Mouse (Mus musculus) liver, embryonic 13.5 days (tissue): ENCODE measurements around the gene Slc17a6. TPM values are rescaled to one million over a fixed set of nuclear protein-coding genes. Genes with fewer than 3 reads are reported as not detected.
"Not testable (repeated sequence)": the region's sequence is repeated elsewhere in the genome, so short reads cannot be mapped to it uniquely, and the experiment has no call there.

Source experiments
- ATAC-seq: fragments of 200-750 bp; cut with Nextera tagmentation; 2 replicates; pipeline ENCODE4 v1.8.0; 2017; ENCODE audit warnings: low read depth, mild to moderate bottlenecking, moderate number of reproducible peaks, moderate library complexity
- DNase-seq: peaks from one replicate; pipeline ENCODE4 v3.0.0; 2022
- H3K27ac ChIP-seq: fragments of 300-500 bp; sonication (generic); 2 replicates; pipeline ENCODE4 v1.5.1; 2015; ENCODE audit warnings: moderate library complexity, mild to moderate bottlenecking, inconsistent platforms
- H3K27me3 ChIP-seq: fragments of 300-500 bp; sonication (generic); 2 replicates; pipeline ENCODE4 v1.6.1; 2015; ENCODE audit warnings: mild to moderate bottlenecking, inconsistent platforms
- H3K36me3 ChIP-seq: fragments of 300-500 bp; sonication (generic); 2 replicates; pipeline ENCODE4 v1.6.1; 2015; ENCODE audit warnings: mild to moderate bottlenecking, inconsistent platforms
- H3K4me1 ChIP-seq: fragments of 300-500 bp; sonication (generic); replicated peaks from 2 replicates; pipeline ENCODE4 v1.6.1; 2015; ENCODE audit warnings: inconsistent platforms
- H3K4me2 ChIP-seq: fragments of 300-500 bp; sonication (generic); 2 replicates; pipeline ENCODE4 v1.6.1; 2015; ENCODE audit warnings: inconsistent platforms, mild to moderate bottlenecking, moderate library complexity
- H3K4me3 ChIP-seq: fragments of 300-500 bp; sonication (generic); replicated peaks from 2 replicates; pipeline ENCODE4 v1.5.1; 2015; ENCODE audit warnings: mild to moderate bottlenecking, inconsistent platforms
- H3K9ac ChIP-seq: fragments of 300-500 bp; sonication (generic); 2 replicates; pipeline ENCODE4 v1.6.1; 2015; ENCODE audit warnings: mild to moderate bottlenecking, inconsistent platforms
- H3K9me3 ChIP-seq: fragments of 300-500 bp; sonication (generic); replicated peaks from 2 replicates; pipeline ENCODE4 v1.6.1; 2016; ENCODE audit warnings: inconsistent platforms
- WGBS: fragments of 180-500 bp; shearing (Covaris S2); methylation state at CpG from one replicate; pipeline ENCODE4 v1.1.7; 2015; ENCODE audit not compliant: insufficient replicate concordance; 5-methylcytosine and 5-hydroxymethylcytosine counted together
- polyA plus RNA-seq: library from polyadenylated mRNA; unstranded; fragments of >200 nt; fragmentation: Nextera tagmentation; extraction: Ambion mirVana; gene quantifications from 2 replicates; pipeline ENCODE4 v1.2.1, GENCODE M21; 2015

Slc17a6 gene
- polyA plus RNA-seq, 1 experiment from 2014 or later: 0.16 TPM

DNA sequence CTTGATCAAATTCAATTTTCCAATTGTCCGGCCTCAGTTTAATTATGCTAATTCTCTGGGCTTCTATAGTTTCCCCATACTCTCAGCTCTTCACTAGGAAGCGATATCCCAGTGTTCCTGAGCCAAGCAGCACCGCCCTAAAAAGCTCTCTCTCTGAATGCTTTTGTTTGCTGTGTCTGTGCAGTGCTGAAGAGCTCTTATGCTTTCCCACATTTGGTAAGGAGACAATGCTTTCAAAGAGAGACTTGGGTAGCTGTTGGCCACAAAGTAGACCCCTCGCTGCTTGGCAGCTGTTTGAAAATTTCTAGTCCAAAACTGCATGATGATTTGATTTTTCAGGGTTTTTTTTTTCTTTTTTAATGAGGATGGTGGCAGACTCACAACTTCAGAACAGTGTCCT lies 72.6 kb downstream of the Slc17a6 start:
- no peak overlapping the region for H3K9ac ChIP-seq
- H3K4me2 ChIP-seq: no peak overlapping the region
- no peaks in the 10 kb centered on the region for H3K4me1 ChIP-seq
- H3K27ac ChIP-seq: no peak overlapping the region
- DNase-seq (no peak), ATAC-seq (no peak)
- no peak overlapping the region for H3K4me3 ChIP-seq
- no peaks in the 10 kb centered on the region for H3K36me3 ChIP-seq
- no peaks in the 10 kb centered on the region for H3K9me3 ChIP-seq
- WGBS: 57% methylated on average over 4 of the region's 4 CpGs
- H3K27me3 ChIP-seq: no peaks in the 10 kb centered on the region

DNA sequence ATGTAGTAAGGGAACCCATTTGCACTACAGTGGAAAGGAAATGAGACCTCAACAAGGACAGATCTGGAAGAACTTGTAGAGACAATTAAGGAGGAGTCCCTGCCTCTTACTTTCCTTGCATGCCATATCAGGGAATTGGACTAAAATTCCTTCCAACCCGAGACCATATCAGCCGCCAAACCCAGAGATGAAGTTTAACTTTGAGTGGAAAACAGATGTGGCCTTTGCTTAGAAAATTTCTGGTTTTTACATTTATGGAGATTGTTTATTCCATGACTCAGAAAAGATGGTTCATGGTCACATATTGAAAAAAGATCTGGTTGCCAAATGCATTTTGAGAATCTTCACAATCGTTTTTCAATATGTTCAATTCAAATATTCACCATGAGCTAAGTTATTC lies 87.7 kb downstream of the Slc17a6 start:
- Histone ChIP-seq H3K4me3 (no peak overlapping the region), H3K27me3 (no peaks in the 10 kb centered on the region), H3K9me3 (no peaks in the 10 kb centered on the region), H3K36me3 (no peaks in the 10 kb centered on the region), H3K9ac (no peak overlapping the region), H3K4me1 (no peaks in the 10 kb centered on the region), H3K4me2 (no peak overlapping the region), H3K27ac (no peak overlapping the region)
- DNase-seq: no peak
- ATAC-seq: no peak
- 63% methylated on average over 3 of the region's 3 CpGs for WGBS

DNA sequence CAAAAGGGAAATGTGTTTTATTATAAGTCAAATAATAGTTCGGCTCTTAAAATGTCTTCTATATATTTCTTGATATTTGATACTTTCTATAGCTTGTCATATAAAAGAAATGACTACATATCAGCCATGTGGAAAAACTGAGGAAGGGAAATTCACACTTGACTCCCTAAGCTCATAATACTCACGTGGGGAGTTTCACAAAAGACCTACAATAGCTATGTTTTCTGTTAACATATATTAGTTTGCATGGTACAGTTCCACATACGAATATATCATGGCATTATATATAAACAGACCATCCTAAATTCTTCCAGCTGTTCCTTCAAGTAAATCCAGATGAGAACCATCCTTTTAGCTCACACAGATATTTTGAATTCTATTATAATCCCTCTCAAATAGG lies 88.5 kb downstream of the Slc17a6 start:
- H3K4me3 ChIP-seq, ATAC-seq, H3K4me2 ChIP-seq, H3K9ac ChIP-seq, H3K4me1 ChIP-seq, H3K9me3 ChIP-seq, H3K27me3 ChIP-seq, H3K36me3 ChIP-seq, DNase-seq, H3K27ac ChIP-seq: not testable (repeated sequence)
- WGBS: 49% methylated on average over 3 of the region's 3 CpGs

DNA sequence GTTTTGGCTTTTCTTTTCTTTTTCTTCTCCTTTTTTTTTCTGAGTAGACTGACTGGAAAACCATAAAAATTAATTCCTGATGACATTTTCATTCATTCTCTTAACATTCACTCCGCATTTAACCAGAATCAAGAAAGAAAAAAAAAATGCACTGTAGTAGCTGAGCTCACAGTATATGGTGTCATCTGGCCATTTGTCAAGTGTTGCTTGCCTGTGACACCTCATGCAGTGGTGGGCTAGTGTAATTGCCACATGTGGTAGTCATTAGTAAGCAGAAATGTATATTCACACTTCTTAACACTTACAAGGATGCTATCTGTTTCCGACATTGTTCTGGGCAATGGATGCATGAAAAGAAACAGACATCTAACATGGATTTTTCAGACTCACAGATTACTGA lies 94.0 kb downstream of the Slc17a6 start:
- H3K9ac ChIP-seq: no peak overlapping the region
- WGBS: 62% methylated on average over 2 of the region's 2 CpGs

More for the DNA sequence above, 94.0 kb downstream of the Slc17a6 start:
- H3K4me1 ChIP-seq: no peaks in the 10 kb centered on the region
- DNase-seq (no peak), ATAC-seq (no peak)
- no peaks in the 10 kb centered on the region for H3K9me3 ChIP-seq
- H3K27me3 ChIP-seq: no peaks in the 10 kb centered on the region
- no peak overlapping the region for H3K27ac ChIP-seq
- H3K4me3 ChIP-seq: no peak overlapping the region
- H3K36me3 ChIP-seq: no peaks in the 10 kb centered on the region
- H3K4me2 ChIP-seq: no peak overlapping the region

Other genes with a start within 250 kb of the Slc17a6 start
- gene Ano5, start 111.0 kb upstream of the Slc17a6 start, polyA plus RNA-seq: 0.02 TPM in 1 of 2 replicates, not detected in the other
- gene Gas2, start 240.0 kb downstream of the Slc17a6 start, polyA plus RNA-seq: 6.8 and 7.0 TPM in 2 replicates
- gene Fancf, start 240.3 kb downstream of the Slc17a6 start, polyA plus RNA-seq: 7.2 and 7.5 TPM in 2 replicates